In the genomic region with DNA sequence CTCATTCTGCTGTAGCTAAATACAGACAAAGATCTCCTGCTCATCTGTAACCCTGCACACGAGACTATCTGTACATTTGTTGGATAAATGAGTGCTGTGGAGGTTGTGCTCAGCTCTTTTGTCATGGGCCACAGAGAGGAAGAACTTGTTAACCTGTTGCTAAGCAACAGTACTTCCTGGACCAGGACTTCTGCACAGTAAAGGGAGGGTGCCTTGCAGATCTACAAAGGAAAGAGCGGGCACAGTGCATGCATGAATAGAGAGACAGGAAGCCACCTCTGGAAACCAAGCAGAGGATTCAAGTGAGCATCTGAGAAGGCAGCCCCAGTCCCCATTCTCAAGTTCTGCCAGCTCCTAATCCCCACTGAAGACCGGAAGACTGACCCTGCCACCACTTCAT, we compare ENCODE assay signal across 9 mouse cellular contexts. TPM values are rescaled to one million over a fixed set of nuclear protein-coding genes. Genes with fewer than 3 reads are reported as not detected.
DNase-seq lines count a peak whose midpoint lies in the region; ATAC-seq and TF ChIP-seq lines count a peak whose summit lies in the region.
"Had no signal": no experiment of that assay in that cellular context is flagged by ENCODE, and none has a peak within 500 bp of the region (broad histone marks: within the 10 kb centered on the region; RNA-seq: fewer than 3 reads in every experiment).

No protein-coding gene starts in this region.

- H3K79me2 ChIP-seq in CH12.LX (replicated peaks; ENCODE audit: control insufficient read depth, extremely low read depth, insufficient read depth, poor library complexity, severe bottlenecking) = no peaks in the 10 kb centered on the region

- 0 out of 2 replicates have a peak, but pooled peaks have one; percentile 31 for ATAC-seq in heart, embryonic 14.5 days (ENCODE audit: insufficient number of reproducible peaks, insufficient read depth, low FRiP score, low read depth)
- ATAC-seq in forebrain, embryonic 16.5 days = peak; percentile 54; the same call in 1 of the 2 replicates
- ATAC-seq in midbrain, postnatal 0 days (ENCODE audit: low FRiP score) = peak; percentile 77
- ATAC-seq in heart, embryonic 11.5 days (replicated peaks; ENCODE audit: insufficient number of reproducible peaks, low FRiP score, low TSS enrichment) = no peak

- in situ Hi-C loops in CH12.LX (cut with MboI; ENCODE audit: low pct_ligation_motif_present, low pct_unique_long_range_greater_than_20kb, low sequenced_read_pairs) = loop anchor here (10.0 kb wide), 2 partner anchors 120 to 340 kb away; a partner anchor contains a TSS

- no peak for DNase-seq in heart, postnatal 4 days
- DNase-seq in CH12.LX (ENCODE audit: extremely low read depth) = no peak
- peak; percentile 50 for DNase-seq in midbrain, postnatal 0 days (ENCODE audit: low spot score)
- DNase-seq in ovary, postnatal 10 days (ENCODE audit: low spot score) = no peak
- DNase-seq in adrenal gland, adult 2 months = no peak
- DNase-seq: layer of hippocampus, postnatal 36 days had no signal

- no peak for TF ChIP-seq POLR2A in CH12.LX (IDR thresholded peaks at IDR 0.05; ENCODE audit: low read depth, low read length)

- peaks cover 0 to 4% of the 10 kb centered on the region in 2 experiments; a peak in 1 of 4 replicates for H3K4me1 ChIP-seq in heart, embryonic 14.5 days (ENCODE audit: control insufficient read depth in 2 of 2, insufficient read depth in 2 of 2, low read length in 2 of 2)
- H3K4me1 ChIP-seq in CH12.LX (ENCODE audit: control insufficient read depth in 1 of 2, insufficient read depth in 2 of 2) = peaks cover 0 to 23% of the 10 kb centered on the region in 2 experiments; a peak in 3 of 4 replicates
- peaks cover 3% of the 10 kb centered on the region; the same call in 1 of the 2 replicates for H3K4me1 ChIP-seq in forebrain, embryonic 16.5 days (replicated peaks; ENCODE audit: control insufficient read depth, insufficient read depth, low read length)
- H3K4me1 ChIP-seq in midbrain, postnatal 0 days (ENCODE audit: insufficient read depth, low read length) = peaks cover 5% of the 10 kb centered on the region; the same call in 1 of the 2 replicates
- H3K4me1 ChIP-seq in heart, embryonic 11.5 days (ENCODE audit: control insufficient read depth, insufficient read depth, low read length) = no peaks in the 10 kb centered on the region

- no peak overlapping the region for H3K4me2 ChIP-seq in heart, embryonic 14.5 days (ENCODE audit: low read length)
- peak overlapping the region; percentile 22; the same call in 1 of the 2 replicates for H3K4me2 ChIP-seq in CH12.LX (ENCODE audit: insufficient read depth, low read depth, poor library complexity, severe bottlenecking)
- H3K4me2 ChIP-seq in forebrain, embryonic 16.5 days (ENCODE audit: low read length) = no peak overlapping the region
- no peak overlapping the region for H3K4me2 ChIP-seq in midbrain, postnatal 0 days (ENCODE audit: low read depth, low read length, poor library complexity, severe bottlenecking)
- H3K4me2 ChIP-seq in heart, embryonic 11.5 days = no peak overlapping the region

- H3K27me3 ChIP-seq in heart, embryonic 14.5 days (ENCODE audit: control insufficient read depth, insufficient read depth, low read length) = no peaks in the 10 kb centered on the region
- no peaks in the 10 kb centered on the region for H3K27me3 ChIP-seq in CH12.LX (replicated peaks)
- no peaks in the 10 kb centered on the region for H3K27me3 ChIP-seq in forebrain, embryonic 16.5 days (replicated peaks; ENCODE audit: control insufficient read depth, insufficient read depth, low read length)
- H3K27me3 ChIP-seq in midbrain, postnatal 0 days (ENCODE audit: insufficient read depth, low read length) = no peaks in the 10 kb centered on the region
- H3K27me3 ChIP-seq in heart, embryonic 11.5 days (ENCODE audit: control insufficient read depth, insufficient read depth, low read length) = no peaks in the 10 kb centered on the region

- TF ChIP-seq EP300 in CH12.LX (IDR thresholded peaks at IDR 0.05; ENCODE audit: low read length) = no peak

- no peaks in the 10 kb centered on the region for H3K36me3 ChIP-seq in heart, embryonic 14.5 days (ENCODE audit: control insufficient read depth, insufficient read depth, low read length)
- no peaks in the 10 kb centered on the region for H3K36me3 ChIP-seq in CH12.LX (replicated peaks in 1 of 2; ENCODE audit: control insufficient read depth in 1 of 2, insufficient read depth in 1 of 2, low read length in 1 of 2)
- H3K36me3 ChIP-seq in forebrain, embryonic 16.5 days (ENCODE audit: control insufficient read depth, insufficient read depth) = no peaks in the 10 kb centered on the region
- H3K36me3 ChIP-seq in midbrain, postnatal 0 days (ENCODE audit: insufficient read depth, low read length) = no peaks in the 10 kb centered on the region
- no peaks in the 10 kb centered on the region for H3K36me3 ChIP-seq in heart, embryonic 11.5 days (ENCODE audit: control insufficient read depth, insufficient read depth, low read length)

- no peaks in the 10 kb centered on the region for H3K9me3 ChIP-seq in heart, embryonic 14.5 days (ENCODE audit: control insufficient read depth, low read length)
- H3K9me3 ChIP-seq in CH12.LX (replicated peaks; ENCODE audit: low read length) = no peaks in the 10 kb centered on the region
- no peaks in the 10 kb centered on the region for H3K9me3 ChIP-seq in forebrain, embryonic 16.5 days (ENCODE audit: control insufficient read depth, low read length)
- H3K9me3 ChIP-seq in midbrain, postnatal 0 days (ENCODE audit: low read length) = no peaks in the 10 kb centered on the region
- H3K9me3 ChIP-seq in heart, embryonic 11.5 days (replicated peaks; ENCODE audit: control insufficient read depth, low read length) = no peaks in the 10 kb centered on the region

- no peak for TF ChIP-seq RAD21 in CH12.LX (IDR thresholded peaks at IDR 0.05; ENCODE audit: low read depth, low read length)

- 43% methylated on average over 3 of the region's 3 CpGs for WGBS in heart, embryonic 14.5 days
- WGBS in forebrain, embryonic 16.5 days = 7% methylated on average over 3 of the region's 3 CpGs
- WGBS in midbrain, postnatal 0 days = 3% methylated on average over 3 of the region's 3 CpGs
- WGBS in heart, embryonic 11.5 days (ENCODE audit: insufficient replicate concordance) = 48% methylated on average over 3 of the region's 3 CpGs

- dilution Hi-C loops in CH12.LX (cut with MboI; ENCODE audit: extremely low pct_ligation_motif_present, extremely low pct_unique_long_range_greater_than_20kb, low sequenced_read_pairs) = no loop called here

- no peak overlapping the region for H3K9ac ChIP-seq in heart, embryonic 14.5 days (ENCODE audit: low read length)
- no peak overlapping the region for H3K9ac ChIP-seq in CH12.LX (ENCODE audit: insufficient read depth, low read depth)
- H3K9ac ChIP-seq in forebrain, embryonic 16.5 days (replicated peaks; ENCODE audit: low read depth, low read length) = no peak overlapping the region
- no peak overlapping the region for H3K9ac ChIP-seq in midbrain, postnatal 0 days (replicated peaks; ENCODE audit: low read length, poor library complexity, severe bottlenecking)
- H3K9ac ChIP-seq in heart, embryonic 11.5 days (ENCODE audit: low read depth, low read length) = no peak overlapping the region

- no peak overlapping the region for H3K4me3 ChIP-seq in heart, embryonic 14.5 days (ENCODE audit: control insufficient read depth in 1 of 2, insufficient read depth in 1 of 2, low read depth in 1 of 2, low read length in 2 of 2)
- H3K4me3 ChIP-seq in CH12.LX (replicated peaks in 1 of 3; ENCODE audit: low read depth in 2 of 3, low read length in 2 of 3, poor library complexity in 1 of 3) = no peak overlapping the region
- no peak overlapping the region for H3K4me3 ChIP-seq in forebrain, embryonic 16.5 days (replicated peaks; ENCODE audit: low read length)
- H3K4me3 ChIP-seq in midbrain, postnatal 0 days (ENCODE audit: low read depth, low read length) = no peak overlapping the region
- no peak overlapping the region for H3K4me3 ChIP-seq in heart, embryonic 11.5 days (ENCODE audit: low read depth, low read length)

- H3K27ac ChIP-seq in heart, embryonic 14.5 days (replicated peaks in 1 of 2; ENCODE audit: control insufficient read depth in 1 of 2, insufficient read depth in 1 of 2, low read depth in 2 of 2, low read length in 2 of 2) = no peak overlapping the region
- H3K27ac ChIP-seq in CH12.LX (ENCODE audit: insufficient read depth, low read depth) = no peak overlapping the region
- no peak overlapping the region for H3K27ac ChIP-seq in forebrain, embryonic 16.5 days (ENCODE audit: low read length)
- H3K27ac ChIP-seq in midbrain, postnatal 0 days (ENCODE audit: low read depth, low read length) = 0 out of 2 replicates have a peak overlapping the region, but pooled peaks have one; percentile 18
- H3K27ac ChIP-seq in heart, embryonic 11.5 days (ENCODE audit: low read depth, low read length) = no peak overlapping the region

- no peak for TF ChIP-seq CTCF in CH12.LX (conservative IDR thresholded peaks at IDR 0.05 in 1 of 2, IDR thresholded peaks at IDR 0.05 in 1 of 2; ENCODE audit: low read depth in 2 of 2, low read length in 2 of 2)
- no peak for TF ChIP-seq CTCF in midbrain, postnatal 0 days (IDR thresholded peaks at IDR 0.05)

TF ChIP-seq in CH12.LX, 34 proteins besides CTCF, POLR2A, EP300 and RAD21 (continues in another document):
- TF ChIP-seq MAX (IDR thresholded peaks at IDR 0.05; ENCODE audit: low read length) (no peak), TBP (conservative IDR thresholded peaks at IDR 0.05; ENCODE audit: low read depth, low read length) (no peak), KAT2A (IDR thresholded peaks at IDR 0.05; ENCODE audit: insufficient replicate concordance, low read length) (no peak), PAX5 (IDR thresholded peaks at IDR 0.05; ENCODE audit: low read length) (no peak), MEF2A (IDR thresholded peaks at IDR 0.05; ENCODE audit: borderline replicate concordance, low read depth, low read length) (no peak), USF1 (IDR thresholded peaks at IDR 0.05; ENCODE audit: low read depth, low read length) (no peak), ZNF384 (IDR thresholded peaks at IDR 0.05; ENCODE audit: low read depth, low read length) (no peak), POLR2AphosphoS2 (IDR thresholded peaks at IDR 0.05; ENCODE audit: low read depth, low read length) (no peak), JUND (conservative IDR thresholded peaks at IDR 0.05; ENCODE audit: low read depth, low read length) (no peak)

RNA-seq across cellular contexts. Expression of a gene that starts 27.1 kb away (rescaled TPM):
- 27.9 and 29.7 TPM in 2 replicates for polyA plus RNA-seq in heart, embryonic 14.5 days (2014; fragmentation: Nextera tagmentation; extraction: Ambion mirVana)
- 100 to 1,000 TPM; 112 to 118 TPM for total RNA-seq in heart, postnatal 4 days (2021)
- total RNA-seq in CH12.LX (2012; rRNA removed) (82.6 and 83.2 TPM in 2 replicates), CH12.LX (2014; rRNA removed) (70.0 and 74.9 TPM in 2 replicates)
- polyA plus RNA-seq in CH12.LX (2012; ENCODE audit: insufficient read length, low read depth) = 116 and 122 TPM in 2 replicates
- polyA plus RNA-seq in forebrain, embryonic 16.5 days (2015; fragmentation: Nextera tagmentation; extraction: Ambion mirVana) = 13.7 and 14.8 TPM in 2 replicates
- 45.6 and 58.3 TPM in 2 replicates for total RNA-seq in midbrain, postnatal 0 days (2014; rRNA removed)
- 8.5 and 9.5 TPM in 2 replicates for polyA plus RNA-seq in midbrain, postnatal 0 days (2015; fragmentation: Nextera tagmentation; extraction: Ambion mirVana)
- 100 to 1,000 TPM; 160 to 173 TPM for total RNA-seq in adrenal gland, adult 2 months (2021)
- polyA plus RNA-seq in adrenal gland, adult 2 months (2012; rRNA removed) = 76.8 and 86.1 TPM in 2 replicates
- polyA plus RNA-seq in heart, embryonic 11.5 days (2014; fragmentation: Nextera tagmentation; extraction: Ambion mirVana) = 26.3 and 31.2 TPM in 2 replicates
